Mouse (Mus musculus) adrenal gland, adult 10 weeks (tissue): ENCODE measurements around the gene Folh1. TPM values are rescaled to one million over a fixed set of nuclear protein-coding genes. Genes with fewer than 3 reads are reported as not detected.

Experiments
- polyA plus RNA-seq: library from polyadenylated mRNA; stranded (reverse); fragments of 350-450 nt; fragmentation: Illumina TruSeq; extraction: RNeasy Lipid Tissue Mini Kit (QIAGEN cat#74804); gene quantifications from one replicate; pipeline ENCODE4 v1.2.3, GENCODE M21; 2014; ENCODE audit warnings: low read depth, low replicate concordance

Gene Folh1
- polyA plus RNA-seq, result 15.5 TPM

GRCm38 (mm10) chr7:86775617-86776325 is at the start of gene Folh1:
Folh1 (minus strand) TSS chr7:86775943.

GRCm38 (mm10) chr7:86794727-86795126 is 19.0 kb upstream of the Folh1 start, which contains the start of gene Vmn2r77:
Vmn2r77 (plus strand) TSS chr7:86795027.

GRCm38 (mm10) chr7:86688030-86688429 is 87.7 kb downstream of the Folh1 start, which contains the start of gene Olfr292:
Olfr292 (plus strand) TSS chr7:86688330.

Other genes starting within 250 kb of the Folh1 start
- not detected for gene Olfr295, start 192.1 kb downstream of the Folh1 start, polyA plus RNA-seq
- not detected for gene Olfr294, start 159.3 kb downstream of the Folh1 start, polyA plus RNA-seq
- not detected for gene Olfr293, start 126.9 kb downstream of the Folh1 start, polyA plus RNA-seq
- not detected for gene Olfr292, start 87.6 kb downstream of the Folh1 start, polyA plus RNA-seq
- not detected for gene Vmn2r77, start 19.1 kb upstream of the Folh1 start, polyA plus RNA-seq
- gene Vmn2r78, start 139.2 kb upstream of the Folh1 start, polyA plus RNA-seq, result not detected
- 0.06 TPM for gene Vmn2r79, start 220.2 kb upstream of the Folh1 start, polyA plus RNA-seq